ENCODE assay signal across 8 mouse cellular contexts in genomic region chr10:128891296-128892094, GRCm38 (mm10). TPM values are rescaled to one million over a fixed set of nuclear protein-coding genes. Genes with fewer than 3 reads are reported as not detected.
A peak's percentile ranks its signal among the peaks of the same experiment; 100 is the strongest.
DNase-seq lines count a peak whose midpoint lies in the region; ATAC-seq and TF ChIP-seq lines count a peak whose summit lies in the region.

Gdf11 (minus strand) TSS chr10:128891718.

- peaks cover 6% of the 10 kb centered on the region for H3K4me1 ChIP-seq in erythroblast, embryonic 14.5 days (ENCODE audit: control insufficient read depth)
- H3K4me1 ChIP-seq in MEL (ENCODE audit: control insufficient read depth in 1 of 2, insufficient read depth in 2 of 2, low read length in 2 of 2) = peaks cover 0 to 17% of the 10 kb centered on the region in 2 experiments; a peak in 3 of 4 replicates
- H3K4me1 ChIP-seq in embryonic facial prominence, embryonic 13.5 days = peaks cover 45% of the 10 kb centered on the region

- peaks cover 3% of the 10 kb centered on the region; the same call in 1 of the 2 replicates for H3K79me2 ChIP-seq in MEL (ENCODE audit: control insufficient read depth, insufficient read depth, low read length, poor library complexity)

- H3K4me2 ChIP-seq in embryonic facial prominence, embryonic 13.5 days = peak within 1 kb of the TSS; percentile 77

- no peak for TF ChIP-seq RAD21 in MEL (IDR thresholded peaks at IDR 0.05; ENCODE audit: low read depth, low read length)

- no peak for TF ChIP-seq CTCF in MEL (IDR thresholded peaks at IDR 0.05 in 2 of 3, conservative IDR thresholded peaks at IDR 0.05 in 1 of 3; ENCODE audit: control insufficient read depth in 1 of 3, insufficient read depth in 1 of 3, low read depth in 2 of 3, low read length in 3 of 3, poor library complexity in 1 of 3, severe bottlenecking in 1 of 3)

- no peak for TF ChIP-seq EP300 in MEL (IDR thresholded peaks at IDR 0.05; ENCODE audit: low read depth in 1 of 2, low read length in 2 of 2)

- no peaks in the 10 kb centered on the region for H3K36me3 ChIP-seq in erythroblast, embryonic 14.5 days (ENCODE audit: control insufficient read depth)
- peaks cover 0 to 7% of the 10 kb centered on the region in 2 experiments; a peak in 2 of 4 replicates for H3K36me3 ChIP-seq in MEL (ENCODE audit: control insufficient read depth in 1 of 2, insufficient read depth in 2 of 2, low read length in 2 of 2)
- H3K36me3 ChIP-seq in embryonic facial prominence, embryonic 13.5 days = peaks cover 12% of the 10 kb centered on the region
- H3K36me3 ChIP-seq in splenic B cell, adult 2 months (ENCODE audit: control insufficient read depth, insufficient read depth, low read length, poor library complexity, severe bottlenecking) = peaks cover 3% of the 10 kb centered on the region

- H3K9ac ChIP-seq in MEL (ENCODE audit: control insufficient read depth, low read depth, low read length, poor library complexity, severe bottlenecking) = peak within 1 kb of the TSS; percentile 83
- H3K9ac ChIP-seq in embryonic facial prominence, embryonic 13.5 days = peak within 1 kb of the TSS; percentile 86

- TF ChIP-seq POLR2A in MEL (IDR thresholded peaks at IDR 0.05; ENCODE audit: control insufficient read depth in 1 of 2, insufficient read depth in 1 of 2, low read depth in 1 of 2, low read length in 2 of 2, poor library complexity in 1 of 2) = no peak

- peaks cover 99% of the 10 kb centered on the region for H3K27me3 ChIP-seq in erythroblast, embryonic 14.5 days (ENCODE audit: control insufficient read depth)
- no peaks in the 10 kb centered on the region for H3K27me3 ChIP-seq in MEL (ENCODE audit: control insufficient read depth in 1 of 2, insufficient read depth in 2 of 2, low read length in 2 of 2)
- H3K27me3 ChIP-seq in embryonic facial prominence, embryonic 13.5 days = peaks cover 10% of the 10 kb centered on the region
- H3K27me3 ChIP-seq in splenic B cell, adult 2 months (ENCODE audit: control insufficient read depth, insufficient read depth, low read length, poor library complexity, severe bottlenecking) = peaks cover 4% of the 10 kb centered on the region

- ATAC-seq in erythroblast, adult 5-6 weeks (replicated peaks; ENCODE audit: low FRiP score, poor library complexity, severe bottlenecking) = no peak
- peak; percentile 83 for ATAC-seq in embryonic facial prominence, embryonic 13.5 days (ENCODE audit: insufficient number of reproducible peaks, insufficient read depth, low FRiP score, low TSS enrichment, low read depth)
- peak; percentile 5 to 27; a peak in 1 of 4 replicates for ATAC-seq in hematopoietic stem cell, adult 5-6 weeks (replicated peaks in 1 of 2; ENCODE audit: insufficient read depth in 1 of 2, low FRiP score in 2 of 2, low TSS enrichment in 1 of 2, low read depth in 1 of 2, poor library complexity in 2 of 2, severe bottlenecking in 2 of 2)

- no peak within 1 kb of the TSS for H3K27ac ChIP-seq in MEL (ENCODE audit: control insufficient read depth, low read depth, low read length)
- H3K27ac ChIP-seq in embryonic facial prominence, embryonic 13.5 days = peak within 1 kb of the TSS; percentile 93

- H3K9me3 ChIP-seq in erythroblast, embryonic 14.5 days (ENCODE audit: control insufficient read depth, low read length) = peaks cover 7% of the 10 kb centered on the region; the same call in 1 of the 2 replicates
- H3K9me3 ChIP-seq in MEL (replicated peaks; ENCODE audit: insufficient read depth, low read length) = no peaks in the 10 kb centered on the region
- H3K9me3 ChIP-seq in embryonic facial prominence, embryonic 13.5 days = no peaks in the 10 kb centered on the region

- peak; percentile 76 for DNase-seq in MEL (ENCODE audit: low read depth, low spot score)
- DNase-seq in left cerebral cortex, adult 8-10 months (ENCODE audit: low spot score in 2 of 2) = no peak
- DNase-seq in lung, postnatal 4 days = peak; percentile 57 to 76
- peak; percentile 72 for DNase-seq in splenic B cell, adult 2 months (ENCODE audit: low read depth, low spot score)

- peak within 1 kb of the TSS; percentile 55 for H3K4me3 ChIP-seq in erythroblast, embryonic 14.5 days (replicated peaks)
- peak within 1 kb of the TSS; percentile 89 to 95 for H3K4me3 ChIP-seq in MEL (ENCODE audit: control insufficient read depth in 1 of 2, insufficient read depth in 1 of 2, low read depth in 2 of 2, low read length in 2 of 2)
- H3K4me3 ChIP-seq in embryonic facial prominence, embryonic 13.5 days = peak within 1 kb of the TSS; percentile 80

- WGBS in embryonic facial prominence, embryonic 13.5 days = under 1% methylated on average over 45 of the region's 89 CpGs

TF ChIP-seq in MEL, 35 proteins besides CTCF, POLR2A, EP300 and RAD21:
- TF ChIP-seq MAZ (IDR thresholded peaks at IDR 0.05; ENCODE audit: low read depth, low read length) = peak; percentile 73
- 0 out of 2 replicates have a peak, but pooled peaks have one; percentile 43 for TF ChIP-seq TBP (IDR thresholded peaks at IDR 0.05; ENCODE audit: low read depth, low read length)
- peak; percentile 52; the same call in 1 of the 2 replicates for TF ChIP-seq HCFC1 (IDR thresholded peaks at IDR 0.05; ENCODE audit: low read depth, low read length)
- TF ChIP-seq JUND (IDR thresholded peaks at IDR 0.05; ENCODE audit: low read depth, low read length) = peak; percentile 94
- no peak for TF ChIP-seq MYC (IDR thresholded peaks at IDR 0.05; ENCODE audit: low read depth, low read length)
- TF ChIP-seq SIN3A (IDR thresholded peaks at IDR 0.05; ENCODE audit: low read length) = 0 out of 2 replicates have a peak, but pooled peaks have one; percentile 27
- no peak for TF ChIP-seq ETS1 (IDR thresholded peaks at IDR 0.05; ENCODE audit: low read depth, low read length)

RNA-seq across cellular contexts. Expression of gene Gdf11, which starts in this region (rescaled TPM):
- polyA plus RNA-seq in erythroblast, embryonic 14.5 days (2012) = not detected in 2 replicates
- total RNA-seq in erythroblast, adult 5-6 weeks (2015; ENCODE audit: low replicate concordance) = not detected in 2 replicates
- total RNA-seq in erythroblast, adult 5-6 weeks (2017; ENCODE audit: low replicate concordance) = not detected in 2 replicates
- total RNA-seq in MEL (2012; rRNA removed) = 1.8 and 2.3 TPM in 2 replicates
- 1 to 10 TPM in 1 of 2 experiments, not detected in 1; 2.8 TPM for polyA plus RNA-seq in MEL (2012; ENCODE audit: insufficient read depth in 1 of 2, insufficient read length in 2 of 2, low read depth in 1 of 2, low replicate concordance in 2 of 2, missing spikeins in 1 of 2)
- 7.0 and 8.3 TPM in 2 replicates for polyA plus RNA-seq in embryonic facial prominence, embryonic 13.5 days (2015; fragmentation: Nextera tagmentation; extraction: Ambion mirVana)
- 1.8 and 2.7 TPM in 2 replicates for total RNA-seq in hematopoietic stem cell, adult 5-6 weeks (2017)
- 10 to 100 TPM; 13.3 to 15.2 (median 13.9) TPM for total RNA-seq in left cerebral cortex, adult 8-10 months (2022)

Comparison
In these comparisons a context has a peak if more than half of its experiments do, and no peak if none do; other contexts are left out.
1. DNase-seq: peak in MEL (single experiment), lung, postnatal 4 days (2 of 2) and splenic B cell, adult 2 months (single experiment); none in left cerebral cortex, adult 8-10 months (0 of 2).
2. Peak in every context shown above with its lines, with median percentiles within 50 percentile points of each other: H3K4me3 ChIP-seq.